Mouse (Mus musculus): Measurements from ENCODE around the gene Foxo6.

The Foxo6 gene

DNA sequence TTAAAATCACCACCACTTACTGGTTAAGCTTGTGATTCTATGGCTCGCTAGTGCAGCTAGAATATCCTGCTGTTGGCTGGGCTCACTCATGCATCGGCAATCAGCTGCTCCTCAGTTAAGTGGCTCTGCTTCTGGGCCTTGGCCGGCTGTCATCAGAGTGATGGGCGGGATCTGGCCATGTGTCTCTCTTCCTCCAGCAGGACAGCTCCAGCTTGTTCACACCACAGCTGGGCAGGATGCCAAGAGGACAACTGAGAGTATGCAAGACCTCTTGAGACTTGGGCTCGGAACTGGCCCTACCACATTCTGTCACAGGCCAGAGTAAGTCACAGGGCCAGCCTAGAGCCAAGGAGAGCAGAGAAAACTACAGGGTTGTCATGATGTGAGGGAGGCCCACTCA, 39.7 kb downstream of the Foxo6 start:
- peak; percentile 35 for DNase-seq (ENCODE audit: low spot score)

GRCm38 (mm10) chr4:120246086-120246485, 41.1 kb downstream of the Foxo6 start:
- DNase-seq (ENCODE audit: low spot score), result no peak

DNA sequence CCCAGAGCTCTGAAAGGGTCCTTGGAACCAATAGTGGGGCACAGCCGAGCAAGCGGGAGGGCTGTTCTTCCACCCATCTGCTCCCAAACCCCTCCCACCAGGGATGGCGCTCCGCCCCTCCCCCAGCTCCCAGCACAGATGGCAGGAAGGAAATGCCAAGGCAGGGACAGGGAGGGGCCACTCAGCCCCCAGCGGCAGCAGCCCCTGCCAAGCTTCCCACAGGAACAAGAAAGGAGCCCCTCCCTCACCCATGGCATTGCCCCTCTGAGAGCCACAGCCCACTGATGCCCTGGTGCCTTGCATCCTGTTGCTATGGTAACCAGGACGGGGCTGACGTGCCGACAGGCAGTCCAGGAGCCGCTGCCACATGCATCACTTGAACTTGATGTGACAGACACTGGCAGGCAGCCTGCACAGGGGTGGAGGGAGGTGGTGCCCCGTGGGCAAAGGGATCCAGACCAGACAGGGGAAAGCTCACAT, 44.3 kb downstream of the Foxo6 start:
- DNase-seq (ENCODE audit: low spot score), result no peak

GRCm38 (mm10) chr4:120241106-120241505, 46.0 kb downstream of the Foxo6 start:
- DNase-seq (ENCODE audit: low spot score), result no peak

DNA sequence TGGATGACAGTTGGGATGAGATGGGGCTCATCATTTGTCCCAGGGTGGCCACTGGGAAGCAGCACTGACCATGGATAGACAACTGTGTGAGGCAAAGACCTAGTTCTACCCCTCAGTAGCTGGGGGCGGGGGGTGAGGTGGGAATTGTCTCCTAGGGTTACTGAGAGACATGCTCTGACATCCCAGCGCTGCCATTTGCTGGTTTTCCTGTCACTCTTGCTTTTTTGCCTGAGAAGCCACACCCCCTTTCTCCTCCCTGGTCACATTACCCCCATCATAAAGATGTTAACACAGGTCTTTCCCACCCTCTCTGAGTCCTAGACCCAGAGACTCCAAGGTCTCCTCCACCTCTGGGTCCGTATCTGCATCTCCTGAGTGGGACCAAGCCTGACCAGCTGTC, 47.7 kb downstream of the Foxo6 start:
- DNase-seq (ENCODE audit: low spot score), result no peak

- DNase-seq (ENCODE audit: low spot score), result no peak
These were observed 53.9 kb downstream of the Foxo6 start for GRCm38 (mm10) chr4:120233243-120233642.

GRCm38 (mm10) chr4:120232541-120232940, 54.6 kb downstream of the Foxo6 start:
- no peak for DNase-seq (ENCODE audit: low spot score)

GRCm38 (mm10) chr4:120231982-120232381, 55.2 kb downstream of the Foxo6 start:
- no peak for DNase-seq (ENCODE audit: low spot score)

DNA sequence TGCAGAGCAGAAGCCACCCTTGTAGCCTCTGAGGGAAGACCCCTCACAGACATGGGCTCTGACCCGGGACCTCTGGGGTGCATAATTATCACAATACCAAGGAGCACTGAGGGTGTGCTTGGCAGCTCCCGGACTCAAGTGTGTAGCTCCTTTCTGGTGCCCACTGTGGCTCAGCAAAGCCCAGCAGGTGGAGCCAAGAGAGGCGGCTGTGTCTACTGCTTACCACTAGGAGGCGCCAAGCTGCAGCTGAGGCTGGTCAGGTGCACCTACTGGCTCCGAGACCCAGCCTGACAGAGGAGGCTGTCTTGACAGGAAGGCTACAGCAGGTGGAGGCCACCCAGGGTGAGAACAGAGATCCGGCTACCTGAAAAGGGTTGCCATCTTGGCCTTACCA, 56.9 kb downstream of the Foxo6 start:
- peak; percentile 36 for DNase-seq (ENCODE audit: low spot score)

GRCm38 (mm10) chr4:120229505-120230255, 57.5 kb downstream of the Foxo6 start:
- DNase-seq (ENCODE audit: low spot score), result no peak

DNA sequence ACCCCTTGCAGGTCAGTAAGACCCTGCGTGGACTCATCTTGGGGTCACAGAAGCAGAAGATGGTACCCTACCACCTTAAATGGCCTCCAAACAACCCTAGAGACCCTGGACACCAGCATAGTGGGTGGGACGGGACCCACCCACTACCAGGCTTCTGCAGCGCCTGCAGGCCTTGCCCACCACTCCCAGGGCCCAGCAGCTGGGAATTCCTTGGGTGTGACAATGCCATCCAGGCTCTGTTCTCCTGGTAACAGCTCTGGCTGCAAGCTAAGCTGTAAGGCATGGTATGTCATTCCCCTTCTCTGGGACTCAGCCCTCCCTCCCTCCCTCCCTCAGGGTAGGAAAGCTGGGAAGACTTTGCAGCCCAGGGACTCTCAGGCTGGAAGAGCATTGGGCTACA, 58.5 kb downstream of the Foxo6 start:
- no peak for DNase-seq (ENCODE audit: low spot score)

GRCm38 (mm10) chr4:120227224-120227623, 59.9 kb downstream of the Foxo6 start:
- no peak for DNase-seq (ENCODE audit: low spot score)

DNA sequence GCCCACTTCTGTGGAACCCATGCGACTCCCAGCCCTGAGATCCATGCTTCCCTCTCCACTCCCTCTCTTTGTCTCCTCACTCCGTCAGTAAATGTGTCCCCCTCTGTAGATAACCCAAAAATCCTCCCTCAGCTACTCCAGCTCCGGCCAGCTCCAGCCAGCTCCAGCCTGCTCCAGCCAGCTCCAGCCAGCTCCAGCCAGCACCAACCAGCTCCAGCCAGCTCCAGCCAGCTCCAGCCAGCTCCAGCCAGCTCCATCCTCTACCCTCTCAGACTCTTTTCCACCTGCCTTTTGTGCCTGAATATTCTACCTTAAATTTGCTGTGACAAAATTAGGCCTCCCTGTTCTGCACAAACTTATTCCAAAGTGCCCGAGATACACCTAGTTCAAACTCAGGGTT, 60.5 kb downstream of the Foxo6 start:
- DNase-seq (ENCODE audit: low spot score), result no peak

GRCm38 (mm10) chr4:120225135-120225780, 61.9 kb downstream of the Foxo6 start:
- no peak for DNase-seq (ENCODE audit: low spot score)

DNA sequence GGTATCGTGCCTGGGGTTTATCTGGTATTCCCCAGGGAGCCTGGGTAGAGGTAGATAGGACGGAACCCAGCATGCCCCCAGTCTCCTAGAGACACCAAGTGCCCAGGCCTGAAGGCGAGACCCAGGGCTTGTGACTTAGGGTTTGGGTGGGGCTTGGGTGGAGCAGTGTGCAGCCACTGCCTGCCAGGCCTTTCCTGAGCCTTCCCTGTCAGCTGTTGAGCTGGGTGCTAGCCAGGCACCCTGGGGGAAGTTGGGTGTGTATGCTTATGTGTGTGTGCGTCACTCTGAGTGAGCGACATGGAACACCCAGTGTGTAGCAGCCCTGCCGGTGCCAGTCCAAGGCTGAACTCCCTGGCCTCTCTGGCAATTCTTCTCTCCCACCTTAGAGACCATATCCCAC, 63.3 kb downstream of the Foxo6 start:
- no peak for DNase-seq (ENCODE audit: low spot score)

- no peak for DNase-seq (ENCODE audit: low spot score)
These were observed 63.9 kb downstream of the Foxo6 start for GRCm38 (mm10) chr4:120223108-120223745.

DNA sequence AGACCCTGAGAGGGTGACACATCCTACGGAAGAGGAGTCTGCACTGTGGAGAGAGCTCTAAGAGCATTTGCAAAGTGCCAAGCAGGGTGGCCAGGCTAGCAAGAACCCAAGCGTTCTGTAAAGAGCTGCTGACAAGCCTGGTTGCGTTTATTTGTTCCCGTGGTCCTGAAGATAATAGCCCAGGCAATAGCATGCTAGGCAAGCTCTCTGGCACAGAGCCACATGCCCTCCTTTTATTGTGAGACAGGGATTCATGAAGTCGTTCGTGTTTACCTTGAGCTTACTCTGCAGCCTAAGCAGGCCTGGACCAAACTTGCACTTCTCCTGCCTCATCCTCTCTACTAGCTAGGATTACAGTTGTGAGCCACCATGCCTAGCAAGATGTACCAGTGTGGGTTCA, 65.4 kb downstream of the Foxo6 start:
- DNase-seq (ENCODE audit: low spot score), result no peak

GRCm38 (mm10) chr4:120218878-120219277, 68.3 kb downstream of the Foxo6 start:
- no peak for DNase-seq (ENCODE audit: low spot score)

All from urinary bladder, postnatal 10 days (tissue).